Mouse (Mus musculus): ENCODE measurements at regions not wholly inside any gene's neighbourhood (a gene's known extent, or its start where the extent isn't known, plus 50 kb on each side); places are given as distances from the start of the nearest gene placed in this dataset.
A peak's percentile ranks its signal among the peaks of the same experiment; 100 is the strongest.

DNA sequence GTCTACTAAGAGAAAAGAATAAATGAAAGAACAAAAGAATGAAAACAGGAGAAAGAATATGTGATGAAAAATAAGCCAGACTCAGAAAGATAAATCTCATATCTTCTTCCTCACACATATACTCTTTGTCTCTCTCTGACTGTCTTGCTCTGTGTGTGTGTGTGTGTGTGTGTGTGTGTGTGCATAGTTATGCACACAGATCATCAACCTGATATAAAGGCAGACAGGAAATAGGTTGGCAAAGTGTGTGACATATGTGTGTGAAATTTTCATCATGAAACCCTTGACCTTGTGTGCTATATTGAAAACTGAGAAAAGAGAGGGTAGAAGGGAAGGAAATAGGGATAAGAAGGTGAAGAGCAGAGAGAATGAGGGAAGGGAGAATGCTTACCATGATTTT, 195.5 kb upstream of the Nrp1 start:
- intact Hi-C loops (cut with DNase I) = no loop called here
- no peak for DNase-seq (ENCODE audit: extremely low spot score in 1 of 2, low spot score in 2 of 2)

DNA sequence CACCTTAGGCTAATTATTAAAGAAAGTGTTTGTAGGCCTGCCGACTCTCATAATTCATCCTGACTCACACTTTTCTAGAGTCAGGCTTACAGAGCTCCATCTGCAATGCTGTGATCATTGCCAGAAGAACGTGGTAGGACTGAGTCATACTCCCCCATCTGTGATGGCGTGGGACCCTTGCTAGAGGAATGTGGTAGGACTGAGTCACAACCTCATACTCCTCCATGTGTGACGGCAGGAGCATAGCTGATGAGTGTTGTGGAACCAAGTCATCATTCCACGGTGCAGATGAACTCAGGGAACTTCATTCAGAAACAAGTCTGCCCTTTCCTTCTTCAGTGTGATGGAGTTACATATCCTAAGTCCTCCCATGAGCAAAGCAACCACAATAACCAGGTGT, 193.4 kb upstream of the Nrp1 start:
- no peak for DNase-seq (ENCODE audit: extremely low spot score in 1 of 2, low spot score in 2 of 2)
- intact Hi-C loops (cut with DNase I) = no loop called here

DNA sequence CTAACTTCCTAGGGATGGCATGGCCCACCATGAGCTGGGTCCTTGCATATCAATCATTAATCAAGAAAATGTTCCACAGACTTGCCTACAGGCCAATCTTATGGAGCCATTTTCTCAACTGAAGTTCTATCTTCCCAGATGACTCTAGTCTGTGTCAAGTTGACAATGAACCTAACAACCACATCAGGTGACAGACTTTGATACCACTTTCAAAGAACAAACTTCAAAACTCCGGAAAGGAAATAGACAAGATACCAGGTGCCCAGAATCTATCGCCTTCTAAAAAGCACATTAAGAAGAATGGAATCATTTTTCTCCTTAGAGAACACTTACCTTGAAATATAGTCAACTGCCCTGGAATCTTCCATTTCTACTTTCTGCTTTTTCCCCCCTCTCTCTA, 192.8 kb upstream of the Nrp1 start:
- DNase-seq (ENCODE audit: extremely low spot score in 1 of 2, low spot score in 2 of 2) = no peak
- intact Hi-C loops (cut with DNase I) = no loop called here

DNA sequence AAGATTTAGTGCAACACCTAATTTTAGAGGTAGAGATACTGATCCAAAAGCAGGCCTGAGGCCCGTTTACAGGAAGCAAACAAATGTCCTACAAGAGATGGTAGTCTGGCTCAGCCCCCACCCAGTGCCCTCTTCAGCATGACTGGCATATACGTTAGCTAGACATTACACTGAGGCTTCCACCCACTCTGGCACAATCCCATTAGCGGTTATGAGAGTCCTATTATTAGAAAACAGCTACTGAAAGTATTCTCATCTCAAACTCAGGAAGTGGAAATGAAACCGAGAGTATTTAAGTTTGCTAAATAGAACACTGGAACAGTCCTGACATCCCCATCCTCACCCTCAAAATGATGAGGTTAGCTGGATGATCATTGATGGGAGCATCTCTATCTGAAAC, 192.3 kb upstream of the Nrp1 start:
- intact Hi-C loops (cut with DNase I) = no loop called here
- no peak for DNase-seq (ENCODE audit: extremely low spot score in 1 of 2, low spot score in 2 of 2)

DNA sequence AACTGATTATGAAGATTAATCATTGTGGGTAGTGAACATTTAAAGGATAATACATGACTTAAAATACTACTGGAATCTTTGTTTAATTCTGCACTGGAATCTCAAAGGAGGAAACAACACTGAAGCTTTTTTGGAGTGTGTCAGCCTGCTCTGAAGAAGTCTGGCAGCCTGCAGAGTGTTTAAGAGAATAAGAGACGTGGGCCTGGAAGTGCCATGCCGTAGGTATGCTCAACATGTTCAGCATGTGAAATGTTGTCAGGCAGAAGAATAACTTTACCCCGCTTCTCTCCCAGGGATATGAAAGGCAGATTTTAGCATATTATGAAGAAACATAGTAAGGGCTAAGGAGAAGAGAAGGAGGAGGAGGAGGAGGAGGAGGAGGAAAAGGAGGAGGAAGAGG, 189.6 kb upstream of the Nrp1 start:
- intact Hi-C loops (cut with DNase I) = no loop called here
- peak in 1 of 2 experiments; percentile 30 for DNase-seq (ENCODE audit: extremely low spot score in 1 of 2, low spot score in 2 of 2)

DNA sequence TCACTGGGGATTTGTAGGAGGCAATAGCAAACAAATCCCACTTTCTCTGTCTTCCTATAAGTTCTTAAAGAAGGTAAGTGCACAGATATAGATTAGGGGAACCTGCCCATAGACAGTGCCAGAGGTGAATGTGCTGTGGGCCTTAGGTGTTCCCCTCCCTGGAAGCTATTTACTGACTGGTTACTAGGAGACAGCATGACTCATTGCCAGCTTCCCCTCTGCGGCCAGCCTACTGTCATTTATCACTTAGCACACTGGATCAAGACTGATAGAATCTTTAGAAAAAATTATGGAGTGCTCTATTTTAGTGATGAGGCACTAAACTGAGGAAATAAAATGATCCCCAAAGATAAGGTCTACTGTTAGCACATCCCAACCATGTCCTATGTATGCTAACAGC, 187.3 kb upstream of the Nrp1 start:
- no peak for DNase-seq (ENCODE audit: extremely low spot score in 1 of 2, low spot score in 2 of 2)
- intact Hi-C loops (cut with DNase I) = no loop called here

DNA sequence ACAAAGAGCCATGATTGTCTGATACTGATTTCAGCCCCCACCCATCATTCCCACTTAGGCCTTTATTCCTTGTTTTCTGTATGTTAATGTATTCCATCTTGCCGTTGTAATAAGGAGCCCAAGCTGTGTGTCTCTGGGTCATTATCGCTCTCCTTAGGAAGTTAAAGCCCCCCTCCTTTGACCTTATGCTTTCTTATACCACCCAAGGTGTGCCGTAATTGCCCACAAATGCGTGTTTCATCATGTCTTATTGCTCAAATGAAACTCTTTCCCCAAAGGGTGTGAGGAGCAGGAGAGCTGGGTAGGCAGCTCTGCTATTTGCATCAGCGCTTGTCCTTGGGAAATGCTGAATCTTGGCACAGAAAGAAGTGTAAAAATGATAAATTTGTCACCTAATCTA, 178.2 kb upstream of the Nrp1 start:
- intact Hi-C loops (cut with DNase I) = no loop called here
- DNase-seq (ENCODE audit: extremely low spot score in 1 of 2, low spot score in 2 of 2) = no peak

DNA sequence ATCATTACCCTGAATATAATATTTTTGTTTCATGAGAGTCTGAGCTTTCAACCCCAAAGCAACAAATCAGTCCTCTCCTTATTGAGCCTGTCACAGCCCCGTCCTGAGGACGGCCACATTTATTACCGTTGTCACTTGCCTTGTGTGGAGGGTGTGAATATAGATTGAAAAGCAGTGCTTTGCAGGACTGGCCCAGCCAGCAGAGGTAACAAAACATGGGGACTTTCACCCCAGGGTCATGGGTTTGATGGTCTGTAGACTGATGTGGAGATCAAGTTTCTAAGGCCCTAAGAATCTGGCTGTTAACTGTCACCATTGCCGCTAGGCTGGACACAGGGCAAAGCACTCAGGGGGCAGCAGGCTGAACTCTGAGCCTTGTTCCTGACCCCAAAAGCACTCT, 175.3 kb upstream of the Nrp1 start:
- no peak for DNase-seq (ENCODE audit: extremely low spot score in 1 of 2, low spot score in 2 of 2)
- intact Hi-C loops (cut with DNase I) = no loop called here

DNA sequence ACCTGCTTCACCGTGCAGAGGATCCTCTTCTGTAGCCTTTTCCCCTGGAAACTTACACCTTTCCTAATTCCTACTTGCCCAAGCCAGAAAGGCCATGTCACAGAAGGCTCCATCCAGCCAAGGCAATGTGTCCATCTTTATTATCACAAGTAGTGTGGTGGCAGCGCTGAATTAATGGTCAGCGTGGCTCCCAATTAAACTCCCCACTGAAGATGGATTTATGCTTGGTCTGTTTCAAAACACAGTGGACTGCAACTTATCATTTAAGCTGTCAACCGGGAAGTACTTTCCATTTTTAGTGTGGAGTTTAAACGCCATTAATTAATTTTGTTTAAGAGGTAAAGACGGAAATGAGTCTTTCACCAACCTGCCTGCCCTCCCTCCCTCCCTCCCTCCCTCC, 170.1 kb upstream of the Nrp1 start:
- intact Hi-C loops (cut with DNase I) = no loop called here
- DNase-seq (ENCODE audit: extremely low spot score in 1 of 2, low spot score in 2 of 2) = no peak

DNA sequence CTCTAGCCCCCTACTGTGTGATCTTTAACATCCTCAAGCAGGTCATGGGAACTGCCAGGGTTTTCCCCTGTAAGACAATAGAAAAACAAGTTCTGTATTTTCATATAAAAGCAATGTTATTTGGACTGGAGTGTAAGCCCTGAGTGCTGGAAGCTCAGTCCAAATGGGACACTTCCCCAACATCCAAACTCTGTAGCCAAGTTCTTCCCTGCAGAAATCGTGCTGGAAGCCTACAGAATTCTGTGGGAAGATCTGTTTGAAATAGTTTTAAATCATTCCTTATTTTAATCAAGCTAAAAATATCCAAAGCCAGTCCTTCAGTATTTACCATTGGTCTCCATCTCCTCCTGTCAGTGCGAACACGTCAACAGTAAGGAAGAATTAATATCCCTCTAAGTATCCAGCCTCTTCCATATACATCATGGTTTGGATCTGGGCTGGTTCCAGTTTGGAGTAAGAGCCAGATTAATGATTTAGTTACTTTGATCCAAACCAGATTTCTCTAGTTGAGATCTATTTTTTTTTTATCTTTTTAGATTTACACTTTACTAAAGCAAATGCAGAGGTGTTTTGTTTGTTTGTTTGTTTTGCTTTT, 165.0 kb upstream of the Nrp1 start:
- DNase-seq (ENCODE audit: extremely low spot score in 1 of 2, low spot score in 2 of 2) = no peak
- intact Hi-C loops (cut with DNase I) = no loop called here

DNA sequence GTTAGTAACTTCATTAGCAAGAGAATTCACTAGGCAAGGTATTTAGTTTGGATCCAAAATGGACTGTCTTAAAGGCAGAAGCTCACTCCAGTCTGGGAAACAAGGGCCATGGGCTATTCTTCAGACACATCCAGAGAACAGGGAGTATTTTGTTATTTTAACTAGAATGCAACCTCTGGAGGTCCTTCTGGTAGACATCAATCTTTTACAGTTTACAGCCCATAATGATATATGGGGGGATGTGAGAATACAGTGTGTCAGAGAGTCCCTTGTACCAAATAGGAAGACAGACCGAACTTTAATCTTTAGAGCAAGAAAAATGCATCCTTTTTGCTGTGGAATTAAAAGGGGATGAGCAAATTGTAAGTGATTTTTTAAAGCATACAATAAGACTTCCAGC, 157.6 kb upstream of the Nrp1 start:
- no peak for DNase-seq (ENCODE audit: extremely low spot score in 1 of 2, low spot score in 2 of 2)
- intact Hi-C loops (cut with DNase I) = no loop called here

DNA sequence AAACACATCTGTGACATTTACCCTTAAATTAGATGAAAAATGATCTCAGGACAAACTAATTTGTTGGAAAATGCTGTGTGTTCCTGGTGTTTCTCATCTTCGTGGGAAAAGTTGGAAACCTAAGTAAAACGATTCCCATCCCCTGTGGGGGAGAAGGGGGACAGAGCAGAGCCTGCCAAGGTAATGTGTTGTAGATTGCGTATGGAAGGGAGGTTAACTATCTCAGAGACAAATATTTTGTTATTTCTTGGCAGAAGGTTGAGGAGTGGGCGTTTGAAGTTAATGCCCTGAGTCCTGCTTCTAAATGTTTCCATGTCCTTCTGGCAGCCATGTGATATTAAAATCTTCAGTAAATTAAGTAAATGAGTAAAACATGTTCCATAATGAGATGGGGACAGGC, 156.8 kb upstream of the Nrp1 start:
- intact Hi-C loops (cut with DNase I) = no loop called here

DNA sequence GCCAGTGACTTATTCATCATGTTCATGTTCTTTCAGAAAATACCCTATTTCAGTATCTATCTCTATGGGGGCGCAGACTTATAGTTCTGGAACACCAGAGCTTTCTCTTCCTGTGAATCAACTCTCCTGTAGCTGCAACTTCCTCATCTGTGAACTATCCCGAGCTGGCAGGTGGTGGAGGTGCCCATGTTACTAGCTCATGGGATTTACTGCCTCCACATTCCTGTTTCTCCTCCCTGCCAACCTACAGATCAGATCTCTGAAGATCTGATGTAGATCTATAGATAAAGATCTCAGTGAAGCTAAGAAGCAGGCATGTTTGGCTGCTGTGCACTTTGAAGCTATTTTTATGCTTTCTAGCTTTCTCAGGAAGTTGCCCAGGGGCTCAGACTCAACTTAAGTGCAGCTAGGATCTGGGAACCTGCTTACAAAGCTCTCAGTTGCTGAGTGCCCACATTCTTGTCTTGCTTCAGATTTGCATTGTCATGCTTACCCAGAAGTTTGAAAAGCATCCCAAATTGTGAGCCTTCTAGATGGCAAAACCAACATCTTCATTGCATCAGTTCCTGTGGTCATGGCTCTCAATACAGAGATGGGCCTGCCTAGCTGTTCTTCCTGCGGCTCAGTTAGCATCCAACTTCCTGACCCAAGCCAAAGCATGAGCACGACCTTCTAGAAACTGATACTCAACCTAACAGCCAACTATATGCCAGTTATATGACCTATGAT, 156.1 kb upstream of the Nrp1 start:
- intact Hi-C loops (cut with DNase I) = no loop called here
- DNase-seq (ENCODE audit: extremely low spot score in 1 of 2, low spot score in 2 of 2) = no peak

More for the DNA sequence above, 156.8 kb upstream of the Nrp1 start:
- no peak for DNase-seq (ENCODE audit: extremely low spot score in 1 of 2, low spot score in 2 of 2)

DNA sequence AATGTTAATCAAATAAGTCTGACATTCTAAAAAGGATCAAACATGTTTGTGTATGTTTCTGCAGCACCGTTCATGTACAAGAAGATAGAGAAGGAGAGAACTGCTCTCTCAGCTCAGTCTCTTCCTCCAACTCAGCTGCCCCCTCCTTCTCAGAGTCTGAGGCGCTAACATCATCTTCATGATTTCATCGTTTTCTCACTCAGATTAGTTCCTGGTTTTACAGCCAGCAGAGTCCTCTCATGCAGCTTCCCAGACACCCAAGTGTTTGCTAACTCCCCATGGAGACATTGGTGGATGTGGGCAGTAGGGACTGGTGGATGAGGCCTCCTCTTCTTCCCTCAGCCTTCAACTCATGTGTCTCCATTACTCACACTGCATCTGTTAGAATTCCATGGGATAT, 153.6 kb upstream of the Nrp1 start:
- intact Hi-C loops (cut with DNase I) = no loop called here
- DNase-seq (ENCODE audit: extremely low spot score in 1 of 2, low spot score in 2 of 2) = peak in 1 of 2 experiments; percentile 18

DNA sequence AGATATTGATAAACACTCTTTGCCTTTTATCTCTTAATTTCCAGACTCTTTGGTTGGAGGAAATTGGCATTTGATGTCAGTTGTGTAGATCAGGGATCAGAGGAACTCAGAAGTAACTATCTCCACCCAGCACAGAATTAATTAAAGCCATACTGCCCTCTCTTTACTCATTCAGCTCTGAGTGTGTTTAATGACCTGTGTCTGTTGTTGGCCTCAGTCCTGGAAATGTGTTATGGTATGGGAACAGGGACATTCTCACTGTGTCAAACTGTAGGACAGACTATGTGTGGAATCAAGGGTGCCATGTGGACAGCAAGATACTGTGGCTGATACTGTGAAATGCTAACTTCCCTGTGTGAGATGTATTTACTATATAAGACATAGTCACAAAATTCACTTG, 151.3 kb upstream of the Nrp1 start:
- intact Hi-C loops (cut with DNase I) = no loop called here
- no peak for DNase-seq (ENCODE audit: extremely low spot score in 1 of 2, low spot score in 2 of 2)

DNA sequence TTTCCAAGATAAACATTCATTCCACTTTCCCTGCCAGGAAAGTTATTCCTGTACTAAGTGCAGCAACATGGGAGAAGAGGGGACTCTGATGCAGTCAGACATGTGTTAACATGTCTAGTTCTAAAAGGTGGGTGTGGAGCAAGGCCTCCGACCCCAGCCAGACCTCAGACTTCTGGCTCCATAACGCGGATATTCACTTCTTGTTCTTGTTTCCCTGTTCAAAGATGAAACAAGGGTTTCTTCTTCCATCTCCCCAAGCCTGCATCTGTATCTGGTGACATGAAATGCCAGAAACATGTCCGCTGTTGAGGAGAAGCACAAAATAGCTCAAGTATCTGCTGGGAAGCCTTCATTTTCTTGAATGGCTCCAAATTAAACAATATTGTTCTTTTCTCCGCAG, 147.6 kb upstream of the Nrp1 start:
- DNase-seq (ENCODE audit: extremely low spot score in 1 of 2, low spot score in 2 of 2) = no peak
- intact Hi-C loops (cut with DNase I) = no loop called here

DNA sequence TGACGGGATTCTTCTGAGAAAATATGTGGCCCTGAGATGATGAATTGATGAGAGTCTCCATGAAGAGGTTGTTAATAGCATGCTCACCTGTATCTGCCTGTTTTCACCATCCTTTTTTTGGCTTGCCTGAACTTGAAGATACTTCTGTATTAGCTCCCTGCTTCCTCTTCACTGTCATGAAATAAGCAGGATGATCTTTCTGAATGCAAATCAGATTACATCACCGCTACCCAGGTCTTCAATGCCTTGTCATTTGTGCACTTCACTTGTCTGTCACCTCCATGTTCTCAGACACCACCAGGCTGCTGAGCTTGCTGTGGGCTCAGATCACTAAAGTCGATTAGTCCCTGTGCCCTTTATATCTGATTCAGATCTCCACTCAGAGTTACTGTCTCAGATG, 146.2 kb upstream of the Nrp1 start:
- intact Hi-C loops (cut with DNase I) = no loop called here
- no peak for DNase-seq (ENCODE audit: extremely low spot score in 1 of 2, low spot score in 2 of 2)

DNA sequence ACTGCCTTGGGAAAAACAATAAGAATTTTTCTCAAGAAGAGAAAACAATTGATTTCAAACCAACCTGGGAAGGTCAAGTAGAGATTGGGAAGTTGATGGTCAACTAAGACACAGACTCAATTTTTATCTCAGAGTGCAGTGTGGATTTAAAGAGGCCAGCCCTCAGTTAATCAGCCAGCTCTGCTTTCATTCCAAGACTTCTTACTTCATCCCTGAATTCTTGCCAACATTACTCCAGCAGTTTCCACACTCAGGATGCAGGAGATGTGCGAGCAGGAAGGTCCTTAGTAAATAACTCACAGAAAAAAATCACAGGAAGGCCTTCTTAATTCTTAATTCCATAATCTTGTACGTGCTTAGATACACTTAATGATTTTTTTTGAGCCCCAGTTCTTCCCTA, 144.1 kb upstream of the Nrp1 start:
- intact Hi-C loops (cut with DNase I) = no loop called here

DNA sequence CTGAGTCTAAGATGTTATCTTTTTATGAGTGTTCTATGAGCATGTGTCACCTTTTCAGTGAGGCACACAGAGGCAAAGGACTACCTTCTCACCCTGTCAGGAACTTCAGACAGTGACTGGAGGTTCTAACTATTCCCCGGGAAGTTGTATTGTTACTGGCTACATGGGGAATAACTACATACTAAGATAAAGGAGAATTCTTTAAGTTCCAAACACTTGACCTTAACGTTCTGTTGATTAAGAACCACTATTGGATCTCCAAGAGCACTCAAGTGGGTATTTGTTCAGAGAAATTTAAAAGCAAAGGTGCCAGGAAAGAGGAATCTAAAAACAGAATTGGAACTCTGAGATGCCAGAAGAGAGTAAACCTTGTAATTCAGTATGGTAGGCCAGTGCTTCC, 139.5 kb upstream of the Nrp1 start:
- intact Hi-C loops (cut with DNase I) = no loop called here
- DNase-seq (ENCODE audit: extremely low spot score in 1 of 2, low spot score in 2 of 2) = no peak

More for the DNA sequence above, 144.1 kb upstream of the Nrp1 start:
- no peak for DNase-seq (ENCODE audit: extremely low spot score in 1 of 2, low spot score in 2 of 2)

DNA sequence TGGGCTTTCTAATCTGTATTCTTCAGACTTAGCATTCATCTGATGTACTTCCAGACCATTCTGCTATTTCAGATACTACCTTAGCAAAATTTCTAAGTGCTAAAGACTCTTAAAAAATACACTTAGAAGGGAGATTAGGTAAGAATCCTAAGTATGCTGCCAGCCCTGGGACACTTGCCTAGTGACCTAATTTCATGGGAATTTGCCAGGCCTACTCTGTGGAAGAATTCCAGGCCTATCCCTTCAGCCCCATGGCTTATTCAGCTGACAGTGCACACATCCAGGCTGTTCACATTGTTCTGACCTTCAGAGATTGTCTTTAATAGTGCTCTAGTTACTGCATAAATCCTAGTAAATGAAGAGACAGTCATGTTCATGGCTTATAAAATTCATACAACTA, 138.9 kb upstream of the Nrp1 start:
- intact Hi-C loops (cut with DNase I) = no loop called here
- DNase-seq (ENCODE audit: extremely low spot score in 1 of 2, low spot score in 2 of 2) = peak in 1 of 2 experiments; percentile 26

DNA sequence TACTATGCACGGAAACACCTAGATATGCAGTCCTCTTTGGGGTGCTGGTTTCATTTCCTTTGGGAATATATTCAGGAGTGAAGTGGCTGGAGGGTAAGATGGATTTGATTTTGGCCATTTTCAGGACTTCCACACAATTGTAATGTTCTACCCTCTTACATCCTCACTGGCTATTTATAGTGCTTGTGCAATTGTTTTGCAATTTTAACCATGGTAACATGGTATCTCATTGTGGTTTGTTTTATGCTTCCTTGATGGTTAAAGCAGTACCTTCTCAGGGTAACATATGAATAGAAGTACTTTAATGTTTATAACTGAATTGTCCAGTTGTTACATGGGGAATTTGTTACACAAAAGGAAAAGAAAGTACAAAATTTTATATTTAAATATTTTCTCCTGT, 135.3 kb upstream of the Nrp1 start:
- intact Hi-C loops (cut with DNase I) = no loop called here
- no peak for DNase-seq (ENCODE audit: extremely low spot score in 1 of 2, low spot score in 2 of 2)

All from left cerebral cortex, postnatal 10 days (tissue).